Mouse (Mus musculus): ENCODE results near the gene Aes. TPM values are rescaled to one million over a fixed set of nuclear protein-coding genes. Genes with fewer than 3 reads are reported as not detected.

Aes gene
- polyA plus RNA-seq, 1 experiment from 2014 or later = 430 TPM

GRCm38 (mm10) chr10:81596611-81597010, 37.3 kb downstream of the Aes start:
- 6% methylated on average over 10 of the region's 10 CpGs for WGBS
- Histone ChIP-seq H3K9me3 (no peaks in the 10 kb centered on the region), H3K36me3 (no peaks in the 10 kb centered on the region), H3K4me3 (peak overlapping the region; percentile 40), H3K4me1 (replicated peaks) (peaks cover 59% of the 10 kb centered on the region), H3K27me3 (ENCODE audit: insufficient read depth, poor library complexity, severe bottlenecking) (peaks cover 93% of the 10 kb centered on the region), H3K27ac (peak overlapping the region; percentile 78)
- peak; percentile 44 for DNase-seq (ENCODE audit: low spot score)

- 9% methylated on average over 12 of the region's 12 CpGs for WGBS
- peak; percentile 58 for DNase-seq (ENCODE audit: low spot score)
- H3K27me3 ChIP-seq (ENCODE audit: insufficient read depth, poor library complexity, severe bottlenecking) = peaks cover 93% of the 10 kb centered on the region
- H3K4me3 ChIP-seq = peak overlapping the region; percentile 40
- H3K4me1 ChIP-seq (replicated peaks) = peaks cover 64% of the 10 kb centered on the region
- peak overlapping the region; percentile 78 for H3K27ac ChIP-seq
- no peaks in the 10 kb centered on the region for H3K36me3 ChIP-seq
- no peaks in the 10 kb centered on the region for H3K9me3 ChIP-seq
These were observed 38.1 kb downstream of the Aes start for GRCm38 (mm10) chr10:81597137-81597950.

- Histone ChIP-seq H3K9me3 (no peaks in the 10 kb centered on the region), H3K4me1 (replicated peaks) (peaks cover 73% of the 10 kb centered on the region), H3K4me3 (no peak overlapping the region), H3K27ac (no peak overlapping the region), H3K36me3 (no peaks in the 10 kb centered on the region), H3K27me3 (ENCODE audit: insufficient read depth, poor library complexity, severe bottlenecking) (peaks cover 85% of the 10 kb centered on the region)
- 38% methylated on average over 3 of the region's 3 CpGs for WGBS
- DNase-seq (ENCODE audit: low spot score) = no peak
These were observed 39.1 kb downstream of the Aes start for GRCm38 (mm10) chr10:81598342-81598741.

- H3K36me3 ChIP-seq = no peaks in the 10 kb centered on the region
- no peak for DNase-seq (ENCODE audit: low spot score)
- no peaks in the 10 kb centered on the region for H3K9me3 ChIP-seq
- H3K27ac ChIP-seq = no peak overlapping the region
- 53% methylated on average over 6 of the region's 6 CpGs for WGBS
- no peak overlapping the region for H3K4me3 ChIP-seq
- H3K27me3 ChIP-seq (ENCODE audit: insufficient read depth, poor library complexity, severe bottlenecking) = peaks cover 80% of the 10 kb centered on the region
- peaks cover 73% of the 10 kb centered on the region for H3K4me1 ChIP-seq (replicated peaks)
These were observed 39.6 kb downstream of the Aes start for GRCm38 (mm10) chr10:81598871-81599270.

GRCm38 (mm10) chr10:81599630-81600029, 40.3 kb downstream of the Aes start:
- H3K4me3 ChIP-seq = no peak overlapping the region
- H3K36me3 ChIP-seq = no peaks in the 10 kb centered on the region
- DNase-seq (ENCODE audit: low spot score) = no peak
- 76% methylated on average over 5 of the region's 5 CpGs for WGBS
- H3K4me1 ChIP-seq (replicated peaks) = peaks cover 74% of the 10 kb centered on the region
- peaks cover 78% of the 10 kb centered on the region for H3K27me3 ChIP-seq (ENCODE audit: insufficient read depth, poor library complexity, severe bottlenecking)
- no peaks in the 10 kb centered on the region for H3K9me3 ChIP-seq
- H3K27ac ChIP-seq = no peak overlapping the region

GRCm38 (mm10) chr10:81600096-81600495, 40.8 kb downstream of the Aes start:
- Histone ChIP-seq H3K27ac (no peak overlapping the region), H3K4me3 (no peak overlapping the region), H3K36me3 (no peaks in the 10 kb centered on the region), H3K4me1 (replicated peaks) (peaks cover 78% of the 10 kb centered on the region), H3K27me3 (ENCODE audit: insufficient read depth, poor library complexity, severe bottlenecking) (peaks cover 73% of the 10 kb centered on the region), H3K9me3 (no peaks in the 10 kb centered on the region)
- WGBS = 49% methylated on average over 10 of the region's 10 CpGs
- DNase-seq (ENCODE audit: low spot score) = no peak

- peak within 1 kb of the TSS; percentile 62 for H3K27ac ChIP-seq
- peaks cover 79% of the 10 kb centered on the region for H3K4me1 ChIP-seq (replicated peaks)
- H3K27me3 ChIP-seq (ENCODE audit: insufficient read depth, poor library complexity, severe bottlenecking) = peaks cover 67% of the 10 kb centered on the region
- H3K4me3 ChIP-seq = peak within 1 kb of the TSS; percentile 36
- H3K36me3 ChIP-seq = no peaks in the 10 kb centered on the region
- WGBS = under 1% methylated on average over 28 of the region's 28 CpGs
- H3K9me3 ChIP-seq = no peaks in the 10 kb centered on the region
- peak; percentile 99 for DNase-seq (ENCODE audit: low spot score)
These were observed 41.5 kb downstream of the Aes start, which contains the start of gene Tle6 for GRCm38 (mm10) chr10:81600738-81601203. Gene Tle6 (minus strand): TSS chr10:81601073.

GRCm38 (mm10) chr10:81601396-81601905, 42.2 kb downstream of the Aes start:
- no peak overlapping the region for H3K27ac ChIP-seq

GRCm38 (mm10) chr10:81602741-81603151, 43.5 kb downstream of the Aes start:
- H3K4me1 ChIP-seq (replicated peaks) = peaks cover 68% of the 10 kb centered on the region
- no peaks in the 10 kb centered on the region for H3K36me3 ChIP-seq
- no peaks in the 10 kb centered on the region for H3K9me3 ChIP-seq
- DNase-seq (ENCODE audit: low spot score) = peak; percentile 57
- H3K27me3 ChIP-seq (ENCODE audit: insufficient read depth, poor library complexity, severe bottlenecking) = peaks cover 47% of the 10 kb centered on the region
- 23% methylated on average over 4 of the region's 4 CpGs for WGBS
- H3K27ac ChIP-seq = no peak overlapping the region
- H3K4me3 ChIP-seq = no peak overlapping the region

More at GRCm38 (mm10) chr10:81601396-81601905, 42.2 kb downstream of the Aes start:
- Histone ChIP-seq H3K36me3 (no peaks in the 10 kb centered on the region), H3K4me1 (replicated peaks) (peaks cover 75% of the 10 kb centered on the region), H3K4me3 (peak overlapping the region; percentile 36), H3K9me3 (no peaks in the 10 kb centered on the region), H3K27me3 (ENCODE audit: insufficient read depth, poor library complexity, severe bottlenecking) (peaks cover 60% of the 10 kb centered on the region)
- WGBS = 16% methylated on average over 7 of the region's 7 CpGs
- no peak for DNase-seq (ENCODE audit: low spot score)

- Histone ChIP-seq H3K27ac (peak overlapping the region; percentile 91; the same call in 1 of the 2 replicates), H3K27me3 (ENCODE audit: insufficient read depth, poor library complexity, severe bottlenecking) (peaks cover 32% of the 10 kb centered on the region)
These were observed 45.0 kb downstream of the Aes start for GRCm38 (mm10) chr10:81604019-81604967.

GRCm38 (mm10) chr10:81604968-81605665, 45.8 kb downstream of the Aes start:
- Histone ChIP-seq H3K27me3 (ENCODE audit: insufficient read depth, poor library complexity, severe bottlenecking) (peaks cover 23% of the 10 kb centered on the region), H3K4me3 (peak overlapping the region; percentile 68), H3K4me1 (replicated peaks) (peaks cover 49% of the 10 kb centered on the region), H3K36me3 (peaks cover 17% of the 10 kb centered on the region; the same call in 1 of the 2 replicates), H3K27ac (peak overlapping the region; percentile 91), H3K9me3 (no peaks in the 10 kb centered on the region)
- WGBS = 21% methylated on average over 29 of the region's 29 CpGs
- peak; percentile 88 for DNase-seq (ENCODE audit: low spot score)

More at GRCm38 (mm10) chr10:81604019-81604967, 45.0 kb downstream of the Aes start:
- 83% methylated on average over 12 of the region's 12 CpGs for WGBS
- peaks cover 14% of the 10 kb centered on the region; the same call in 1 of the 2 replicates for H3K36me3 ChIP-seq
- no peaks in the 10 kb centered on the region for H3K9me3 ChIP-seq
- no peak for DNase-seq (ENCODE audit: low spot score)
- H3K4me1 ChIP-seq (replicated peaks) = peaks cover 55% of the 10 kb centered on the region
- H3K4me3 ChIP-seq = peak overlapping the region; percentile 68; the same call in 1 of the 2 replicates

- Histone ChIP-seq H3K4me1 (replicated peaks) (peaks cover 44% of the 10 kb centered on the region), H3K4me3 (peak overlapping the region; percentile 68), H3K36me3 (peaks cover 17% of the 10 kb centered on the region; the same call in 1 of the 2 replicates), H3K27ac (peak overlapping the region; percentile 91), H3K9me3 (no peaks in the 10 kb centered on the region), H3K27me3 (ENCODE audit: insufficient read depth, poor library complexity, severe bottlenecking) (peaks cover 21% of the 10 kb centered on the region)
- DNase-seq (ENCODE audit: low spot score) = no peak
- WGBS = 4% methylated on average over 14 of the region's 14 CpGs
These were observed 46.3 kb downstream of the Aes start for GRCm38 (mm10) chr10:81605666-81605973.

Measured in hindbrain, embryonic 10.5 days (tissue).